Comparison of ENCODE assay signal across 31 mouse cellular contexts in genomic region chr12:119147753-119148152, GRCm38 (mm10).
DNase-seq lines count a peak whose midpoint lies in the region; ATAC-seq and TF ChIP-seq lines count a peak whose summit lies in the region.
"Had no signal": no experiment of that assay in that cellular context is flagged by ENCODE, and none has a peak within 500 bp of the region (broad histone marks: within the 10 kb centered on the region; RNA-seq: fewer than 3 reads in every experiment).

No protein-coding gene starts in this region.

- H3K27me3 ChIP-seq in CH12.LX (replicated peaks) = no peaks in the 10 kb centered on the region
- H3K27me3 ChIP-seq in hindbrain, postnatal 0 days (ENCODE audit: insufficient read depth, low read length) = no peaks in the 10 kb centered on the region
- no peaks in the 10 kb centered on the region for H3K27me3 ChIP-seq in heart, embryonic 12.5 days (replicated peaks)
- no peaks in the 10 kb centered on the region for H3K27me3 ChIP-seq in forebrain, embryonic 16.5 days (replicated peaks; ENCODE audit: control insufficient read depth, insufficient read depth, low read length)
- H3K27me3 ChIP-seq: embryonic facial prominence, embryonic 12.5 days; heart, embryonic 15.5 days; hindbrain, embryonic 13.5 days; kidney, embryonic 15.5 days; limb, embryonic 12.5 days; lung, embryonic 15.5 days; megakaryocyte, embryonic 14.5 days; midbrain, embryonic 12.5 days; neural tube, embryonic 15.5 days; Patski had no signal

- ATAC-seq in common myeloid progenitor, adult 5-6 weeks (replicated peaks; ENCODE audit: low read depth, poor library complexity, severe bottlenecking) = peak; percentile 85
- ATAC-seq in megakaryocyte, adult 5-6 weeks (ENCODE audit: poor library complexity, severe bottlenecking) = peak; percentile 65
- ATAC-seq in hindbrain, postnatal 0 days = no peak
- no peak for ATAC-seq in heart, embryonic 12.5 days (ENCODE audit: insufficient number of reproducible peaks, low FRiP score)
- no peak for ATAC-seq in forebrain, embryonic 16.5 days
- ATAC-seq: forebrain, embryonic 14.5 days; Patski had no signal

- TF ChIP-seq CTCF in CH12.LX (conservative IDR thresholded peaks at IDR 0.05 in 1 of 2, IDR thresholded peaks at IDR 0.05 in 1 of 2; ENCODE audit: low read depth in 2 of 2, low read length in 2 of 2) = no peak
- no peak for TF ChIP-seq CTCF in hindbrain, postnatal 0 days (IDR thresholded peaks at IDR 0.05; ENCODE audit: low read depth)

- peak; percentile 58; the same call in 1 of the 2 replicates for TF ChIP-seq EP300 in CH12.LX (IDR thresholded peaks at IDR 0.05; ENCODE audit: low read length)

- no peaks in the 10 kb centered on the region for H3K79me2 ChIP-seq in CH12.LX (replicated peaks; ENCODE audit: control insufficient read depth, extremely low read depth, insufficient read depth, poor library complexity, severe bottlenecking)

- no peak overlapping the region for H3K27ac ChIP-seq in CH12.LX (ENCODE audit: insufficient read depth, low read depth)
- no peak overlapping the region for H3K27ac ChIP-seq in hindbrain, postnatal 0 days
- H3K27ac ChIP-seq in heart, embryonic 12.5 days (ENCODE audit: poor library complexity, severe bottlenecking) = no peak overlapping the region
- H3K27ac ChIP-seq in forebrain, embryonic 16.5 days (ENCODE audit: low read length) = no peak overlapping the region
- H3K27ac ChIP-seq: embryonic facial prominence, embryonic 12.5 days; heart, embryonic 15.5 days; hindbrain, embryonic 13.5 days; kidney, embryonic 15.5 days; layer of hippocampus, adult 2 months; left cerebral cortex, adult 2 months; limb, embryonic 12.5 days; lung, embryonic 15.5 days; midbrain, embryonic 12.5 days; neural tube, embryonic 15.5 days had no signal

- no peak for TF ChIP-seq POLR2A in CH12.LX (IDR thresholded peaks at IDR 0.05; ENCODE audit: low read depth, low read length)

- H3K9me3 ChIP-seq in CH12.LX (replicated peaks; ENCODE audit: low read length) = no peaks in the 10 kb centered on the region
- no peaks in the 10 kb centered on the region for H3K9me3 ChIP-seq in hindbrain, postnatal 0 days (ENCODE audit: low read length)
- H3K9me3 ChIP-seq in heart, embryonic 12.5 days (replicated peaks) = no peaks in the 10 kb centered on the region
- no peaks in the 10 kb centered on the region for H3K9me3 ChIP-seq in forebrain, embryonic 16.5 days (ENCODE audit: control insufficient read depth, low read length)
- H3K9me3 ChIP-seq: embryonic facial prominence, embryonic 12.5 days; G1E; heart, embryonic 15.5 days; hindbrain, embryonic 13.5 days; kidney, embryonic 15.5 days; limb, embryonic 12.5 days; lung, embryonic 15.5 days; midbrain, embryonic 12.5 days; neural tube, embryonic 15.5 days had no signal

- H3K36me3 ChIP-seq in CH12.LX (replicated peaks in 1 of 2; ENCODE audit: control insufficient read depth in 1 of 2, insufficient read depth in 1 of 2, low read length in 1 of 2) = no peaks in the 10 kb centered on the region
- no peaks in the 10 kb centered on the region for H3K36me3 ChIP-seq in hindbrain, postnatal 0 days (ENCODE audit: insufficient read depth, low read length)
- H3K36me3 ChIP-seq in heart, embryonic 12.5 days = no peaks in the 10 kb centered on the region
- H3K36me3 ChIP-seq in forebrain, embryonic 16.5 days (ENCODE audit: control insufficient read depth, insufficient read depth) = no peaks in the 10 kb centered on the region
- H3K36me3 ChIP-seq: embryonic facial prominence, embryonic 12.5 days; G1E; heart, embryonic 15.5 days; hindbrain, embryonic 13.5 days; kidney, embryonic 15.5 days; limb, embryonic 12.5 days; lung, embryonic 15.5 days; midbrain, embryonic 12.5 days; neural tube, embryonic 15.5 days had no signal

- WGBS in hindbrain, postnatal 0 days = 92% methylated on average over 3 of the region's 3 CpGs
- 85% methylated on average over 3 of the region's 3 CpGs for WGBS in heart, embryonic 12.5 days
- WGBS in forebrain, embryonic 16.5 days = 94% methylated on average over 3 of the region's 3 CpGs

- H3K4me3 ChIP-seq in CH12.LX (replicated peaks in 1 of 3; ENCODE audit: low read depth in 2 of 3, low read length in 2 of 3, poor library complexity in 1 of 3) = no peak overlapping the region
- H3K4me3 ChIP-seq in hindbrain, postnatal 0 days (ENCODE audit: low read length) = no peak overlapping the region
- no peak overlapping the region for H3K4me3 ChIP-seq in heart, embryonic 12.5 days
- no peak overlapping the region for H3K4me3 ChIP-seq in forebrain, embryonic 16.5 days (replicated peaks; ENCODE audit: low read length)
- H3K4me3 ChIP-seq: embryonic facial prominence, embryonic 12.5 days; heart, embryonic 15.5 days; hindbrain, embryonic 13.5 days; kidney, embryonic 15.5 days; layer of hippocampus, adult 2 months; left cerebral cortex, adult 2 months; limb, embryonic 12.5 days; lung, embryonic 15.5 days; midbrain, embryonic 12.5 days; neural tube, embryonic 15.5 days had no signal

- H3K4me2 ChIP-seq in CH12.LX (ENCODE audit: insufficient read depth, low read depth, poor library complexity, severe bottlenecking) = no peak overlapping the region; the same call in 1 of the 2 replicates
- H3K4me2 ChIP-seq in hindbrain, postnatal 0 days (ENCODE audit: low read depth, low read length) = no peak overlapping the region
- no peak overlapping the region for H3K4me2 ChIP-seq in heart, embryonic 12.5 days
- H3K4me2 ChIP-seq in forebrain, embryonic 16.5 days (ENCODE audit: low read length) = no peak overlapping the region
- H3K4me2 ChIP-seq: embryonic facial prominence, embryonic 12.5 days; heart, embryonic 15.5 days; hindbrain, embryonic 13.5 days; kidney, embryonic 15.5 days; limb, embryonic 12.5 days; liver, embryonic 11.5 days; lung, embryonic 15.5 days; midbrain, embryonic 12.5 days; neural tube, embryonic 15.5 days had no signal

- dilution Hi-C loops in CH12.LX (cut with MboI; ENCODE audit: extremely low pct_ligation_motif_present, extremely low pct_unique_long_range_greater_than_20kb, low sequenced_read_pairs) = no loop called here

- H3K9ac ChIP-seq in CH12.LX (ENCODE audit: insufficient read depth, low read depth) = no peak overlapping the region
- H3K9ac ChIP-seq in hindbrain, postnatal 0 days (replicated peaks; ENCODE audit: low read length) = no peak overlapping the region
- H3K9ac ChIP-seq in heart, embryonic 12.5 days = no peak overlapping the region
- H3K9ac ChIP-seq in forebrain, embryonic 16.5 days (replicated peaks; ENCODE audit: low read depth, low read length) = no peak overlapping the region
- H3K9ac ChIP-seq: embryonic facial prominence, embryonic 12.5 days; heart, embryonic 15.5 days; hindbrain, embryonic 13.5 days; kidney, embryonic 15.5 days; limb, embryonic 12.5 days; lung, embryonic 15.5 days; midbrain, embryonic 12.5 days; neural tube, embryonic 15.5 days had no signal

- in situ Hi-C loops in CH12.LX (cut with MboI; ENCODE audit: low pct_ligation_motif_present, low pct_unique_long_range_greater_than_20kb, low sequenced_read_pairs) = no loop called here

- peak; percentile 11 for DNase-seq in CD4-positive helper T cell, adult 2 months (ENCODE audit: low read depth, low spot score)
- no peak for DNase-seq in CH12.LX (ENCODE audit: extremely low read depth)
- DNase-seq in hindbrain, postnatal 0 days (ENCODE audit: low spot score) = no peak
- DNase-seq in urinary bladder, postnatal 14 days (ENCODE audit: low spot score) = no peak
- DNase-seq: adrenal gland, postnatal 14 days; cerebellum, adult 8-10 months; cerebellum, postnatal 25 days; heart, postnatal 36 days; kidney, adult 18-20 months; kidney, postnatal 36 days; right cerebral cortex, postnatal 25 days; thymus, adult 2 months had no signal

- peaks cover 3 to 21% of the 10 kb centered on the region in 2 experiments; a peak in 3 of 4 replicates for H3K4me1 ChIP-seq in CH12.LX (ENCODE audit: control insufficient read depth in 1 of 2, insufficient read depth in 2 of 2)
- H3K4me1 ChIP-seq in hindbrain, postnatal 0 days (ENCODE audit: insufficient read depth, low read length) = no peaks in the 10 kb centered on the region
- H3K4me1 ChIP-seq in heart, embryonic 12.5 days (replicated peaks) = no peaks in the 10 kb centered on the region
- no peaks in the 10 kb centered on the region for H3K4me1 ChIP-seq in forebrain, embryonic 16.5 days (replicated peaks; ENCODE audit: control insufficient read depth, insufficient read depth, low read length)
- H3K4me1 ChIP-seq: embryonic facial prominence, embryonic 12.5 days; heart, embryonic 15.5 days; hindbrain, embryonic 13.5 days; kidney, embryonic 15.5 days; limb, embryonic 12.5 days; lung, embryonic 15.5 days; midbrain, embryonic 12.5 days; neural tube, embryonic 15.5 days had no signal

- no peak for TF ChIP-seq RAD21 in CH12.LX (IDR thresholded peaks at IDR 0.05; ENCODE audit: low read depth, low read length)

TF ChIP-seq in CH12.LX, 34 proteins besides CTCF, POLR2A, EP300 and RAD21:
- TF ChIP-seq SMC3 (IDR thresholded peaks at IDR 0.05; ENCODE audit: low read depth, low read length) = no peak
- peak; percentile 36; the same call in 1 of the 2 replicates for TF ChIP-seq ETS1 (conservative IDR thresholded peaks at IDR 0.05; ENCODE audit: low read depth, low read length)
- no peak for TF ChIP-seq GABPA (IDR thresholded peaks at IDR 0.05; ENCODE audit: insufficient replicate concordance, low read depth, low read length)
- TF ChIP-seq MAX (IDR thresholded peaks at IDR 0.05; ENCODE audit: low read length) = no peak
- TF ChIP-seq USF2 (conservative IDR thresholded peaks at IDR 0.05; ENCODE audit: low read depth, low read length) = no peak
- TF ChIP-seq MYC (IDR thresholded peaks at IDR 0.05; ENCODE audit: low read depth, low read length) = no peak
- no peak for TF ChIP-seq MAZ (IDR thresholded peaks at IDR 0.05; ENCODE audit: low read depth, low read length)
- TF ChIP-seq BHLHE40 (IDR thresholded peaks at IDR 0.05; ENCODE audit: low read depth, low read length) = peak; percentile 31; the same call in 1 of the 2 replicates
- TF ChIP-seq MXI1 (IDR thresholded peaks at IDR 0.05; ENCODE audit: low read depth, low read length) = no peak
- no peak for TF ChIP-seq USF1 (IDR thresholded peaks at IDR 0.05; ENCODE audit: low read depth, low read length)
- no peak for TF ChIP-seq UBTF (IDR thresholded peaks at IDR 0.05; ENCODE audit: low read depth, low read length)
- TF ChIP-seq ZMIZ1 (IDR thresholded peaks at IDR 0.05; ENCODE audit: low read depth, low read length) = no peak
- TF ChIP-seq IRF4 (IDR thresholded peaks at IDR 0.05; ENCODE audit: low read depth, low read length) = peak; percentile 14; the same call in 1 of the 2 replicates
- TF ChIP-seq ZNF384 (IDR thresholded peaks at IDR 0.05; ENCODE audit: low read depth, low read length) = peak; percentile 27; the same call in 1 of the 2 replicates
- peak; percentile 73 for TF ChIP-seq MEF2A (IDR thresholded peaks at IDR 0.05; ENCODE audit: borderline replicate concordance, low read depth, low read length)
- no peak for TF ChIP-seq KAT2A (IDR thresholded peaks at IDR 0.05; ENCODE audit: insufficient replicate concordance, low read length)
- 0 out of 2 replicates have a peak, but pooled peaks have one; percentile 17 for TF ChIP-seq MAFK (IDR thresholded peaks at IDR 0.05; ENCODE audit: insufficient replicate concordance, low read length)
- no peak for TF ChIP-seq E2F4 (IDR thresholded peaks at IDR 0.05; ENCODE audit: insufficient replicate concordance, low read depth, low read length)

Comparison
In these comparisons a context has a peak if more than half of its experiments do, and no peak if none do; other contexts are left out.
1. ATAC-seq: peak in common myeloid progenitor, adult 5-6 weeks (single experiment) and megakaryocyte, adult 5-6 weeks (single experiment); none in hindbrain, postnatal 0 days (single experiment), heart, embryonic 12.5 days (single experiment) and forebrain, embryonic 16.5 days (single experiment).